Mouse (Mus musculus) ovary, postnatal 36 days (tissue): Measurements from ENCODE around the gene Pde11a.
A peak's percentile ranks its signal among the peaks of the same experiment; 100 is the strongest.
"Not testable (repeated sequence)": the region's sequence is repeated elsewhere in the genome, so short reads cannot be mapped to it uniquely, and the experiment has no call there.

ENCODE experiments used
- DNase-seq: peaks from one replicate; pipeline ENCODE4 v3.0.0; 2022; ENCODE audit warnings: low spot score, mixed read lengths

Gene Pde11a

DNA sequence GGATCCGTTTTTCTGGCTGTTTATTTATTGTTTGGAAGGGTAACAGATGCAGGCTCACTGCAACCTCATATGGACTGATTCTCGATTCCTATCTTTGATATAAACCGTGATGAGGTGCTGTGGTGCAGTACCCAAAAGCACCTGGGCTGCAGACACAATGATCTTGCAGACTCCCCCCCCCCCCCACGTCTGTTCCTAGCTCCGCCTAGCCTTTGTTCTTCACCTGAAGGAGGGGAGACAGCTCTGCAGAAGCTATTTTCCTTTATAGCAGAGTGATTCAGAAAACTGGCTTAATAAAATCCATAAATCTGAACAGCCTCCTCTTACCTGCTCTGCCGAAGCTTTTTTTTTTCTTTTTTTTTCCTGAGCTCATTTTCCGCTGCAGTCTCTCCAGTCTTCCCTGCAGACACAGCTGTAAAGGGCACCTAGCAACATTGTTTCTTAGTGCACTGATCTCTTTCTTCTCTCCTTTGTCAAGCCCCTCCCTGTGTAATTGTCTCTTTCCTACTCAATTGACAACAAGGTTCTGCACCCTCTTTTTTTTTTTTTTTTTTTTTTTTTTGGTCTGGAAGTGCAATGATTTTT lies 349.7 kb downstream of the Pde11a start:
- no peak for DNase-seq

- no peak for DNase-seq
These were observed 350.2 kb downstream of the Pde11a start for GRCm38 (mm10) chr2:75988378-75988777.

- DNase-seq: no peak
These were observed 350.8 kb downstream of the Pde11a start for GRCm38 (mm10) chr2:75987739-75988138.

DNA sequence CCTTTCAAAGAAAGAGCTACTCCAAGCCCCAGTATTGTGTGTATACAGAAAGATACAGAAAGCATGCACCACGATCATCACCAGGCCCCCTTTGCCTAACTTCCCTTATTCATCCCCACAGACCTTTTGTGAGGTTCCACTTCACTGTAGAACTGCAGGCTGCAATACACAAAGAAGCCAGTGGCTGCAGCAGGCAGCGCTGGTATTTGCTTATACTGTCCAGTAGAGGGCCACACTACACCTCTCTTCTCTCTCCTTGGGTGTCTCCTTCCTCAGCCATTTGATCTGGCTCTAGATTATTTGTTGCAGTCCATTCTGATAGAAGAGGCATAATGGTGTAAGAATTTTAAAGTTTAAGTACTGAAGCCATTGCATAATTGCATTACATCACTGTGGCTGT lies 353.4 kb downstream of the Pde11a start:
- DNase-seq: no peak

DNA sequence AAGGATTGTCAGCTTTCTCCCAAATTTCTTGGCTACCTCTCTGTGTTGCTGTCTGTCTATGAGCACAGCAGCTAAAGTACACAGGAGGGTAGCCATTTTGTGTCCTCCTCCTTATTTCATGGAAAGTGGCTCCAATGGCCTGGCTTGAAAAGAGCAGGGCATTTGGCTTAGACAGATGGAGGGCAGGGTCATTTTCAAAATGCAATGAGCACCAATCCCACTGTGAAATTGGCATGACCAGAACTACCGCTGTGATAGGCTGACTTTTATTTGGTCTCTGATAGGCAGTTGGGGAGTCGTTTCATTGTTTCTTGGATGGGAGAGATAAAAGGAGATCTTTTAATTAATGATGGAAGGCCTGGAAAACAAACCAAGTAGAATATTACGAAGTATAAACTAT lies 354.7 kb downstream of the Pde11a start:
- DNase-seq: no peak

DNA sequence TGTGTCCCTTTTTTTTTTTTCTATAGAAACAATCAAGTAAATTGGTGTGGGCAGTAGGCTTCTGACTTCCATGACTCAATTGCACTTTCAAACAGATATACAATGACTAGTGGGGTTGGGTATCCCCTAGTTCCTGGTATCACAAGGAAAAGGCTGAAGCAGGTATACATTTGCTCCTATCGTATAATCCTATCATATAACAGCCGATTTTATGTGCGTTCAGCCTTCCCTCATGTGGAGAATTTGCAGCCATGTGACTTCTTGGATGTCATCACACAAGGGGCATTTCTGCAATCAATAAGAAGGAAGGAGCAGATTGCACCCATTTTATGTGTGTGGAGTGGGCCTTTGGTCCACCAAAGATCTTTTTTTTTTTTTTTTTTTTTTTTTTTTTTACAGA lies 355.5 kb downstream of the Pde11a start:
- no peak for DNase-seq

- DNase-seq: no peak
These were observed 355.9 kb downstream of the Pde11a start for GRCm38 (mm10) chr2:75982626-75983025.

- peak; percentile 71 for DNase-seq
These were observed 357.0 kb downstream of the Pde11a start, which contains the start of gene Ttc30a1 for GRCm38 (mm10) chr2:75981440-75982081. Ttc30a1 (minus strand) TSS chr2:75981967.

- DNase-seq: not testable (repeated sequence)
These were observed 357.6 kb downstream of the Pde11a start for GRCm38 (mm10) chr2:75980933-75981439.

- not testable (repeated sequence) for DNase-seq
These were observed 360.7 kb downstream of the Pde11a start, which contains the start of gene Ttc30a2 for GRCm38 (mm10) chr2:75977752-75978368. Ttc30a2 (minus strand) TSS chr2:75978170.

DNA sequence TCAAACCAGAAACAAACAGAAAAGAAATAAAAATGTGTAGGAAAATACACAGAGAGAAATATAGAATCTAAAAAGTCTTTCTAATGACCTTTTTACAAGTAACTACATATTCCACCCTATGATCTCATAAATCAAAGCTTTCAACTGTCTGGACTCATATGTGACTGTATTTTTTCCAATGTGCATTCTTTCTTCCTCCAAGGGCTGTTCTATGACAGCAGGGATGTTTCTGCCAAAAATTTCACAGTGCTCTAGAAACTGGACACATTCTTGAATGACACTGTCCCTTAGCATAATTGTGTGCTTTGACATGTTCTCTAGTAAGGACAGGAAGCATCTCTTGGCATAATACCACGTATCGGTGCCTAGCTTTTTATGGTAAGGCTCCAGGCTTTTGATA lies 362.5 kb downstream of the Pde11a start:
- not testable (repeated sequence) for DNase-seq

DNA sequence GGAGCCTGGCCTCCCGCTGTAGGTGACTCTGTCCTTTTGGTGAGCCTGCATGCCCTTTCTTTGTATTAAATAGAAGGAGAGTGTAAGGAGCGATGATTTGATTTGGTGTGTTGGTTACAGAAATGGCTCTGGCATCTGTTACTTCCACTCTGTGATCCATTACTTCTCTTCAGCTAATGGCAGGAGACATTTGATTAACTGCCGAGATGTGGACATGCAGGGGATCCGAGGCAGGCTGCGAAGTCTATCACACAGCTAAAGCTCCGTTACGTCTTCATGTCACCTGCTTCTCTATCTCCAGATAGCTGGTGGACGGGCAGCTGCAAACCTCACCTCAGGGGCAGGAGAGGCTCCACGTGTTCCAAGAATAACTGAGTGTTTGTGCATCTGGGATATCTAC lies 364.4 kb downstream of the Pde11a start:
- no peak for DNase-seq

GRCm38 (mm10) chr2:75964972-75965371 lies 373.6 kb downstream of the Pde11a start:
- DNase-seq: peak; percentile 10

DNA sequence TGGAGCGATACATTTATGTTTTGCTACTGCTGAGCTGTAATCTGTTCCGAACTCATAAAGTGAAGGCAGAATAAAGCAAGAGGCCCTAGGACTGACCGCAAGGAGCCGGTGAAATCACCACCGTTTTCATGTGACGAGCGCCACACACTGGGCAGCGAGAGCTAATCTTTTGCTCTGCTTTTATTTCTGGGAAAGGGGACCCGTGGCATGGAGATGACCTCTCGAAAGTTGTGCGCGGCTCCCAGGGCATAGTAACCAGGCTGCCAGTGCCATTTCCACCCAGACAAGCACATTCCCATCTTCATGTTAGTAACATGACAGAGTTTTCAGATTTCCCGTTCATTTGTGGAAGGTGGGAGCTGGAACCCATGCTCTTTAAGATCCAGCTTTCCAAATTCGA lies 374.1 kb downstream of the Pde11a start:
- DNase-seq: peak; percentile 69

GRCm38 (mm10) chr2:75964051-75964450 lies 374.5 kb downstream of the Pde11a start:
- no peak for DNase-seq

DNA sequence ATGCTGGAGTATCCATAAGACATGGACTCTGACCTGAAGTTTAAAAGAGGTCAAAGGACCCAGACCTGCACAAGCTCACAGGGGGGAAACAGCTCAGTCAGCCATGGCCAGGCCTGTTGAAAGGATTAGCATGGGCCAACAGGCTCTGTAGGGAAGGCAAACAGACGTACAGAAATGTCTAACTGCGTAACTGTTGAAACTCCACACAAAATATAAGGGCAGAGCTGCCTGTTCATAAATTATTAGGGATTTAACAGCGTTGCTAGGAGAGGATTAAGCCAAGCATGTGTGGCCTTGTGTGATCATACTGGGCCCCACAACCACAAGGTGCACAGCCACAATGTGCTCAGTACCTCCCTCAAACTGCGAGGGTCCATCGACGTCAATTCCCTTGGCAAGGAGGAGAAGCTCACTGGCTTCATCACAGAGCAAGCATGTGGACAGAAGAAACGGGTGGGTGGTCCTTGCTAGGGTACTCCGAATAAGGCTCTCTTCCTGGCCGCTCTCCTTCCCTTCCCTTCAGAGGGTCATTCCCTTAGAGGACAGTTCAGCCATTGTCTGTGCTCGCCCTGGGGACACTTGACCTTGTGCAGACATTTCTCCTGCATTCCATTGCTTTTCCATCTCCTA lies 375.2 kb downstream of the Pde11a start:
- no peak for DNase-seq

GRCm38 (mm10) chr2:75960366-75961330 lies 377.9 kb downstream of the Pde11a start:
- DNase-seq: peak; percentile 5

DNA sequence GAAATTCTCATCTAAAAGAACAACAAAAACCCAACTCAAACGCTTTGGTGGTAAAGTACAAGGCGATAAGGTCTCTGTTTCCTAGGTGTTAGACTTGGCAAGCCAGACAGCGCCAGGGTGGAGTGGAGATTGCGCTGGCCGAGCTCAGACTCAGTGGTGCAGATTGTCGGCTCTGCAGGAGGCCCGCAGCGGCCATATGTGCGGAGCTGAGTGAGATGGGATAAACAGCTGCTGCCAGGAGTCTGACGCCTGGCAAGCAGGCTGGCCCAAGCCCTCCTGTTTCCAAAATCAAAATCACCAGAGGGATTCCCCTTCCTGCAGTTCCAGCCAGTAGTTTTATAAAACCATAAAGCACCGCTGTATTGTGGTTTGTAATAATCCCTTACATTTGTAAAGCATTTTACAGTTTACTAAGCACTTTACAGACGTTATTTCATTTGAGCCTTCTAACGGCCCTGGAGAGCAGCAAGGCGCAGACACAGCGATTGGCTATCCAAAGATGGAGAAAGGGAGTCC lies 378.7 kb downstream of the Pde11a start:
- peak; percentile 12 for DNase-seq

GRCm38 (mm10) chr2:75959183-75959849 lies 379.3 kb downstream of the Pde11a start:
- DNase-seq: peak; percentile 24

GRCm38 (mm10) chr2:75955709-75956108 lies 382.9 kb downstream of the Pde11a start:
- no peak for DNase-seq

- DNase-seq: no peak
These were observed 385.3 kb downstream of the Pde11a start for GRCm38 (mm10) chr2:75953320-75953719.
